Mouse (Mus musculus) liver, embryonic 14.5 days (tissue): ENCODE measurements around the gene Clba1. TPM values are rescaled to one million over a fixed set of nuclear protein-coding genes. Genes with fewer than 3 reads are reported as not detected.

Source experiments
- ATAC-seq: fragments of 200-750 bp; cut with Nextera tagmentation; 2 replicates; pipeline ENCODE4 v1.8.0; 2017; ENCODE audit warnings: moderate number of reproducible peaks, mild to moderate bottlenecking, moderate library complexity; ENCODE audit not compliant: insufficient read depth
- DNase-seq, 3 experiments: peaks; one replicate each; pipeline ENCODE4 v3.0.0-alpha.2; 2012 to 2013; ENCODE audit warnings: low read depth in 3 of 3, low spot score in 3 of 3
- H3K27ac ChIP-seq: fragments of 300-500 bp; sonication (generic); 2 replicates; pipeline ENCODE4 v1.5.1; 2014; ENCODE audit warnings: moderate library complexity, mild to moderate bottlenecking, control low read depth, inconsistent platforms
- H3K27me3 ChIP-seq: fragments of 300-500 bp; sonication (generic); 2 replicates; pipeline ENCODE4 v1.6.1; 2014; ENCODE audit warnings: mild to moderate bottlenecking, low read length, moderate library complexity; ENCODE audit not compliant: control insufficient read depth, insufficient read depth
- H3K36me3 ChIP-seq: fragments of 300-500 bp; sonication (generic); replicated peaks from 2 replicates; pipeline ENCODE4 v1.6.1; 2014; ENCODE audit warnings: low read depth; ENCODE audit not compliant: control insufficient read depth, insufficient read depth
- H3K4me1 ChIP-seq, 2 experiments: fragments of 200-500 bp in 1 of 2; fragments of 300-500 bp in 1 of 2; sonication (generic) in 1 of 2; replicated peaks; 2 replicates each; pipeline ENCODE4 v1.6.1; 2012 to 2014; ENCODE audit warnings: antibody characterized with exemption in 1 of 2, inconsistent platforms in 1 of 2, low read length in 1 of 2; ENCODE audit not compliant: control insufficient read depth in 2 of 2, insufficient read depth in 2 of 2
- H3K4me2 ChIP-seq: fragments of 300-500 bp; sonication (generic); 2 replicates; pipeline ENCODE4 v1.6.1; 2014; ENCODE audit warnings: low read depth, mild to moderate bottlenecking, control low read depth, moderate library complexity
- H3K4me3 ChIP-seq, 2 experiments: fragments of 200-500 bp in 1 of 2; fragments of 300-500 bp in 1 of 2; sonication (generic) in 1 of 2; 2 replicates each; pipeline ENCODE4 v1.5.1; 2012 to 2014; ENCODE audit warnings: low read depth in 2 of 2, low read length in 2 of 2, mild to moderate bottlenecking in 2 of 2, control low read depth in 1 of 2, inconsistent platforms in 1 of 2, moderate library complexity in 1 of 2; ENCODE audit not compliant: insufficient read depth in 1 of 2
- H3K9ac ChIP-seq: fragments of 300-500 bp; sonication (generic); replicated peaks from 2 replicates; pipeline ENCODE4 v1.6.1; 2014; ENCODE audit warnings: mild to moderate bottlenecking, control low read depth, moderate library complexity
- H3K9me3 ChIP-seq: fragments of 300-500 bp; sonication (generic); 2 replicates; pipeline ENCODE4 v1.6.1; 2016; ENCODE audit warnings: low read length, mixed read lengths; ENCODE audit not compliant: control insufficient read depth
- CTCF ChIP-seq: IDR thresholded peaks from 2 replicates; pipeline ENCODE4 v1.5.1; 2016; ENCODE audit warnings: antibody characterized with exemption, low read depth, control low read depth
- EP300 ChIP-seq: IDR thresholded peaks from 2 replicates; pipeline ENCODE4 v1.6.1; 2016; ENCODE audit warnings: antibody characterized with exemption, low read depth
- WGBS: fragments of 180-500 bp; shearing (Covaris S2); extraction: QIAGEN DNeasy Blood & Tissue Kit; methylation state at CpG from one replicate; pipeline ENCODE4 v1.1.7; 2014; ENCODE audit not compliant: insufficient replicate concordance; 5-methylcytosine and 5-hydroxymethylcytosine counted together
- polyA plus RNA-seq, 2 experiments: library from polyadenylated mRNA; depleted of rRNA in 1 of 2; stranded (reverse) in 1 of 2; unstranded in 1 of 2; fragments of >200 nt; fragmentation: Nextera tagmentation in 1 of 2; extraction: Ambion mirVana in 1 of 2; gene quantifications; 2 replicates each; pipeline versions ENCODE4 v1.2.1 to v1.2.3; 2012 to 2014

Clba1 gene
- polyA plus RNA-seq, 2 experiments: 0.21 to 0.25 TPM

DNA sequence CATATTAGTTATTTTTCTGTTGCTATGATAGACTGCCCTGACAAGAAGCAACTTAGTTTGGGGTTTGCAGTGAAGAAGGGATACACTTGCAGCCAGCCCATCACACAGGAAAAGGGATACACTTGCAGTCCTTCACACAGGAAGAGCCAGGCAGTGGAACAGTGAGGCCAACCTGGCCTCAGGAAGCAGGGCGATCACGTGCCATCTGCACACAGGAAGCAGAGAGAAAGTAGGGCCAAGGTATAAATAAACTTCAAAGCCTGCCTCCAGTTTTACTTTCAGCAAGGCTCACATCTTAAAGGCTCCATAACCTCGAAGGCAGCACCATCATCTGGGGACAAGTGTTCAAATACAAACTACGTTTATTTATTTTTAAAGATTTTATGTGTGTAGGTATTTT is 14.5 kb downstream of the Clba1 start:
- no peak overlapping the region for H3K4me3 ChIP-seq
- 39% methylated on average over 4 of the region's 4 CpGs for WGBS
- no peaks in the 10 kb centered on the region for H3K9me3 ChIP-seq
- H3K9ac ChIP-seq: 0 out of 2 replicates have a peak overlapping the region, but pooled peaks have one; percentile 18
- TF ChIP-seq CTCF: no peak
- TF ChIP-seq EP300: no peak
- H3K27me3 ChIP-seq: no peaks in the 10 kb centered on the region
- peak overlapping the region; percentile 0; the same call in 1 of the 2 replicates for H3K4me2 ChIP-seq
- peaks cover 38 to 45% of the 10 kb centered on the region in 2 experiments for H3K4me1 ChIP-seq
- ATAC-seq: no peak
- peaks cover 92% of the 10 kb centered on the region for H3K36me3 ChIP-seq
- H3K27ac ChIP-seq: no peak overlapping the region
- DNase-seq: no peak

GRCm38 (mm10) chr12:112825901-112826300 is 17.2 kb downstream of the Clba1 start:
- H3K36me3 ChIP-seq: peaks cover 66% of the 10 kb centered on the region
- H3K9me3 ChIP-seq: no peaks in the 10 kb centered on the region
- H3K27ac ChIP-seq: no peak overlapping the region
- WGBS: 72% methylated on average over 5 of the region's 5 CpGs
- H3K4me1 ChIP-seq: peaks cover 46 to 54% of the 10 kb centered on the region in 2 experiments
- H3K4me3 ChIP-seq: no peak overlapping the region
- H3K9ac ChIP-seq: peak overlapping the region; percentile 42
- H3K27me3 ChIP-seq: no peaks in the 10 kb centered on the region
- no peak for DNase-seq
- H3K4me2 ChIP-seq: peak overlapping the region; percentile 91
- ATAC-seq: no peak
- no peak for TF ChIP-seq EP300
- no peak for TF ChIP-seq CTCF

DNA sequence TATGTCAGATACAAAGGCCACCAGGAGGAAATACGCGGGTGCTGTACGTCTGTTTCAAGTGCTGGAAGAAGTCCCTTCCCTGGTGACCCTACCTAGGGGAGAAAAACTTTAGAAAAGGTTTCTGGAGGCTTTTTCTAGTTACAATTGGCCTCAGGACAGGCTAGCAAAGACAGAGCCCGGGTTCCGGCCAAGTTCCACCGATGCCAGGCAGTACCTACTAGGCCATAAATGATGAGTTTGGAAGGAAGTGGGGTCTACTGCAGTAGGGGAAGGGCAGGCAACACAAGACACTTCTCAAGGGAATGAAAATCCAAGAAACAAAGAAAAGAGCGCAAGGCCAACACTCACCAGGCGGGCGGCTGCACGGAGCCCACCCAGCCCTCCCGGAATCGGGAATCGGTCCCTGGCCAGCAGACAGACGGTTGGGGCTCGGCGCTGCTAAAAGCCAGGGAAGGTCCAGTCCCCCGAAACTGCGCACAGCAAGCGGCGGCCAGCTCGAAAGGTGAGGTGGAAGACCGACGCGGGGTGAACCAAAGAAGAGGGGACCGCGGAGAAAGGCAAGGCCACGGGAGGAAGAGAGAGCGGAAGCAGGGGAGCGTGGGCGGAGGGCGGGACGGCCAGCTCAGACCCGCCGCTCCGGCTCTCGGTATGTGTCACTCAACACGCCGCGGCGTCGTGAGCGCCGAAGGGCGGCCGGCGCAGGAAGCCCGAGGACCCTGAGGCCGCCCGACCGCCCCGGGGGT is 19.9 kb downstream of the Clba1 start:
- Histone ChIP-seq H3K4me1 (peaks cover 32 to 42% of the 10 kb centered on the region in 2 experiments), H3K27ac (peak overlapping the region; percentile 57), H3K9me3 (no peaks in the 10 kb centered on the region), H3K4me3 (peak overlapping the region; percentile 90 to 94), H3K4me2 (peak overlapping the region; percentile 91), H3K9ac (peak overlapping the region; percentile 96), H3K36me3 (peaks cover 41% of the 10 kb centered on the region), H3K27me3 (no peaks in the 10 kb centered on the region)
- peak in 1 of 3 experiments; percentile 31 for DNase-seq
- peak; percentile 71 for ATAC-seq
- no peak for TF ChIP-seq EP300
- TF ChIP-seq CTCF: no peak
- WGBS: under 1% methylated on average over 50 of the region's 51 CpGs

DNA sequence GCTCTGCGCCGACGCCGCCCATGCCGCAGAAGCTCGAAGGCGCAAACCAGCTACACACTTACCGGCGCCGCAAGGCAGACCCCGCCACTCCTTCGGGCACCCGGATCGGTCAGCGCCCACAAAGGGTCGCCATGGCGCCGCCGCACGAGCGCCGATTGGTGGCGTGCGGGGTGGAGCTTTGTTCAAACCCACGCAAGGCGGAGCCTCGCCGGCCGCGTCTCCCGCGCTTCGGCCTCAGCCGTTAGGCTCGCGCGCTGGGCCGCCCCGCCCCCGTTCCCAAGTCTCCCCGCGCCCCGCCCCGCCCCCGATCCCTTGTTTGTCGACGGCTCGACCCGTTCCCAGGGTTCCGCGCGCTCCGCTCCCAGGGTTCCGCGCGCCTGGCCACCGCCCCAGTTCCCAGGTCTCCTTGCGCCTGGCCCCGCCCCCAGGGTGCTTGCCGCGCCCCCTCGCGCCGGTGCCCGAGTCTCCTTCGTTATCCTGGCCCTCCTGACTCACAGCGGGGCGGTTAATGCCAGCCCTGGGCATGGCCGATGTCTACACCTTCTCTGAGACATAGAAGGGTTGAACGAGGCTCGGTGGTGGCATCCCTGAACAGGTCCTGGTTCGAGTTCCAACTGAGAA is 20.6 kb downstream of the Clba1 start, which contains the start of gene Cdca4:
Gene Cdca4 (minus strand): TSS at position 180 of the 621 bp plus-strand sequence.
- TF ChIP-seq EP300 (no peak), CTCF (peak; percentile 34; the same call in 1 of the 2 replicates)
- ATAC-seq (peak; percentile 94), DNase-seq (peak; percentile 94 to 97 (median 95))
- Histone ChIP-seq H3K27me3 (no peaks in the 10 kb centered on the region), H3K9me3 (no peaks in the 10 kb centered on the region), H3K9ac (peak within 1 kb of the TSS; percentile 96), H3K4me2 (peak within 1 kb of the TSS; percentile 91), H3K4me3 (peak within 1 kb of the TSS; percentile 90 to 94), H3K36me3 (peaks cover 35% of the 10 kb centered on the region), H3K4me1 (peaks cover 29 to 39% of the 10 kb centered on the region in 2 experiments), H3K27ac (peak within 1 kb of the TSS; percentile 61)
- 1% methylated on average over 65 of the region's 72 CpGs for WGBS

DNA sequence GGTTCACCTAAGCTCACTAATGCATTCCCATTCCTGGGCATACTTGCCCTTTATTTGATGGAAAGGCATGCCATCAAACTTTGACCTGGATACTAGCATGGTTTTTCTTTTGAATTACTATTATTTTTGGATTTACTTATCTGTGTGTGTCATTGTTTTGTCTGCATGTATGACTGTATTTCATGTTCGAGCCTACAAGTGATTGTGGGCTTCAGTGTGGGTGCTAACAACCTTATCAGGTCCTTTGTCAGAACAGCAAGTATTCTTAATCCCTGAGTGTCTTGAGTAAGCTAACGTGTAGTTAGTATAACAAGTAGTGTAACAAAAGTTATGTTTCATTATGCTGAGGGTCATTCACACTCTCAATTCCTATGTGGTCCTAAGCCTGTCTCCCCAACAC is 21.4 kb downstream of the Clba1 start:
- ATAC-seq: no peak
- DNase-seq: no peak
- 14% methylated on average over 2 of the region's 2 CpGs for WGBS
- Histone ChIP-seq H3K4me2 (peak overlapping the region; percentile 82), H3K27me3 (no peaks in the 10 kb centered on the region), H3K4me3 (peak overlapping the region; percentile 84 to 90), H3K4me1 (peaks cover 26 to 36% of the 10 kb centered on the region in 2 experiments), H3K9ac (peak overlapping the region; percentile 84), H3K9me3 (no peaks in the 10 kb centered on the region), H3K27ac (peak overlapping the region; percentile 61), H3K36me3 (peaks cover 27% of the 10 kb centered on the region)
- TF ChIP-seq EP300 (no peak), CTCF (no peak)
